Mouse (Mus musculus) adrenal gland, adult 8-10 months (tissue): ENCODE data around the gene Ttc28. TPM values are rescaled to one million over a fixed set of nuclear protein-coding genes. Genes with fewer than 3 reads are reported as not detected.

Experiments
- DNase-seq: peaks from one replicate; pipeline ENCODE4 v3.0.0; 2022
- total RNA-seq, 4 experiments: library from RNA; stranded (reverse); gene quantifications; 2 replicates each; pipeline ENCODE4 v1.2.4; 2022

Gene Ttc28
- total RNA-seq, 4 experiments from 2014 or later = 21.2 to 36.3 (median 29.8) TPM

DNA sequence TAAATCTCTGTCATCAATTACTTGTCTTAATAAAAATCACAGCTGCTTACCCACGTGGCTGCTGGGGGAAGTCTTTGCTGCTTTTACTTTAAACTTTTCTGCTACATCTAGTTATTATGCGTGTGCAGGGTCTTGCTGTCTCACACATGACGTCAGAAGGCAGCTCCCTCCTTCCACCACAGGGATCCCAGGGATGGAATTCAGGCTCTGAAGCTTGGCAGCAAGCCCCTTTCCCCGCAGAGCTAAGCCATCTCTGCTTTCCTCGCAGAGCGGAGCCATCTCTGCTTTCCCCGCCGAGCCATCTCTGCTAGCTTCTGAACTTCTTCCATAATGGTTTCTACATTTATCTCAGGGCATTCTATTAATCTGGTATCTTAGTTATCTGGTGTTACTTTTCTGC, 128.3 kb downstream of the Ttc28 start:
- DNase-seq = no peak

- DNase-seq = no peak
Measured at GRCm38 (mm10) chr5:111008431-111008830, 128.8 kb downstream of the Ttc28 start.

DNA sequence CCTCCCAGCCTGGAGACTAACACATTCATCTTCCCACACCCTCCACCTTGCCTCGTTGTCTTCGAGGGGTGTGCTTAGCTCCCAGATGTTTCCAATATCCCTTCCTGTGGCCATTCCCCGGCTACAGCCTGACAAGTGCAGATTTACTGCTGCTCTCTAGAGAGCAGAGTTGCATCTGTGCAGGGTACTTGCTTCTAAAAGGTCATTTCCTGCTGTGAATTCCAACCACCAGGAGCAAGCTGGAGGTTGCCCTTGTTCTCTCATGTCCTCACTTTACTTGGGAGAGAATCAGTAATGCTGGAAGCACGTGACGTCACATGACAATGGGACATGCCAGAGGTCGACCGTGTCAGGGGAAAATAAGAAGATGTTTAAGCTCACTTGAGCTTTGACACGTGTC, 131.7 kb downstream of the Ttc28 start:
- peak; percentile 11 for DNase-seq

- DNase-seq = no peak
Measured at GRCm38 (mm10) chr5:111012064-111012463, 132.5 kb downstream of the Ttc28 start.

DNA sequence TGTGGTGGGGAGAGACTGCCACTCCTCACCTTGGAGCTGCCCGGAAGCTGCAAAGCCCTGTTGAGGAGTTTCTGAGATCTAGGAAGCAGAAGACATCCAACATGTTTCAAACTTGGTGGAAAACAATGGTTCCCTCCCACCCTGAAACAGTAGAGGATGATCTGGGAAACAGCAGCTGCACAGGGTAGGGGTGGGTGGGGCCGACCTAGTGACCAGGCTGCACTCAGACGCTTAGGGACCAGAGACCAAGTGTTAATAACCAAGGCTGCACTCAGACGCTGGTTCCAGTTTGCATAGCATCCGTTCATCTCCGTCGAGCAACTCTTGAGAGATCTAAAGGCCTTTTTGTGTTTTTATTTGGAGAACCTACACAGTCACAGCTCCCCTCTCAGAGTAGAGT, 133.0 kb downstream of the Ttc28 start:
- DNase-seq = no peak

DNA sequence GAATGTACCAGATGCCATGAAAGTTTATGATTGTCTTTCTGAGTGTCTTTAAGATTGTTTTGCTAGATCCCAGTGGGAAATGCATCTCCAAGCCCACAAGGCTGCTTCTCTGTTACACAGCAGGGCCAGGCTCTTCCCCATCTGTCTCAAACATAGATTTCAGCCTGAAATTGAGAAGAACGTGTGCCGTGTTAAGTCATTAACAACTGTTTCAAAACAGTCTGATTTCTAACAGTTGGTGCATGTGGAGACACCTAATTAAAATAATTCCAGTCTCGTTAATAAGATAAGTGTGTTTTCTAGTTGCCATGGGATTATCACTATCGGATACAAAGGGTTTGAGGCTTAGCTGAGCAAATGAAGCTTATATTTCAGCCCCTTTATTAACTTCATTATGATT, 135.4 kb downstream of the Ttc28 start:
- no peak for DNase-seq

- DNase-seq = no peak
Measured at GRCm38 (mm10) chr5:111017319-111017718, 137.7 kb downstream of the Ttc28 start.

DNA sequence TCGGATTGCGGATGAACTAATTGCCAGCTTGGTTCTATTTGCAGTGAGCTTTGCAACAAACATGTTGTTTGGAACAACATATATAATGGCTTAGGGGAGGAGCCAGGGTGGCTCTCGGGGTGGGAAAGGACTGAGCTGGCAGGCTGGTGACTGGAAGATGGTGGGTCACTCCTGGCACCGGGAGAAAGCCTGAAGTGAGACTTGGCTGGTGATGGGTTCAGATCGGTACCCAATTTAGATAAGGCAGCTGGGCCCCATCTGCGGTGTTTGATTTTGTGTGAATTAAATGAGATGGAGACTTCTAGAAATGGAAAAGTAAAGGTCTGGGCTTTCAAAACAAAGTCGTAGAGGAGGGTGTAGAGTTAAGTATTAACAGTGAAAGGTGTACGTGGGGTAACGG, 142.7 kb downstream of the Ttc28 start:
- no peak for DNase-seq

DNA sequence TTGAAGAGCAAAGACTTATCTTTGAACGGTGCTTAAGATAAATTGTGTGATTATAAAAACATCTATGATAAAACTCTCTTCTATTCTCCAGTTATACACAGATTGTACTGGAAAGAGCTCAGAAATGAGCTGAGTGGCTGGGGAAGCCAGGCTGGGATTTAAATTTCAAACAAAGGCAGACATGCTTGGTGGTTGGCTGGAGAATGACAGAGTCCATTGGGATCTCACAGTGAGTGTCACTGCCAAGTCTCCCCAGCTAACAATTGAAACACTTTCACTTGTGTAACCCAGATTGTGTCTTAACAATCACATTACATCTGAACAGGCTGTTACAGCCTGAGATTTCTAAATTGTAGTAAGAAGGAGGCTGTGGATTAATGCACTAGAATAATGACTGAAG, 143.3 kb downstream of the Ttc28 start:
- DNase-seq = no peak

DNA sequence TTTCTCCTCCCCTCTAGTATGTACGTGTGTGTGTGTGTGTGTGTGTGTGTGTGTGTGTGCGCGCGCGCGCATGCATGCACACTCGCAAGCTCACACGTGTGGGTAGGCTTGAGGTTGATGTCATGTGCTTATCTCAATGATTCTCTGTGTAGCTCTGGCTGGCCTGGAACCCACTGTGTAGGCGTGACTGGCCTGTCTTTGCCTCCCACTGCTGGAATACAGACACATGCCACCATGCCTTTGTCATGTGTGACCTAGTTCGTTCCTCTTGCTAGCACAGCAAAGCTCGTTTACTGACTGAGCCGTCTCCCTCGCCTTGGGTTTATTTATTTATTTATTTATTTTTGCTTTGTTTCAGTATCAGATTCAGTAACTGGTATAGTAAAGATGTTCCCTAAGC, 145.0 kb downstream of the Ttc28 start:
- no peak for DNase-seq

GRCm38 (mm10) chr5:111025476-111025875, 145.9 kb downstream of the Ttc28 start:
- DNase-seq = no peak

DNA sequence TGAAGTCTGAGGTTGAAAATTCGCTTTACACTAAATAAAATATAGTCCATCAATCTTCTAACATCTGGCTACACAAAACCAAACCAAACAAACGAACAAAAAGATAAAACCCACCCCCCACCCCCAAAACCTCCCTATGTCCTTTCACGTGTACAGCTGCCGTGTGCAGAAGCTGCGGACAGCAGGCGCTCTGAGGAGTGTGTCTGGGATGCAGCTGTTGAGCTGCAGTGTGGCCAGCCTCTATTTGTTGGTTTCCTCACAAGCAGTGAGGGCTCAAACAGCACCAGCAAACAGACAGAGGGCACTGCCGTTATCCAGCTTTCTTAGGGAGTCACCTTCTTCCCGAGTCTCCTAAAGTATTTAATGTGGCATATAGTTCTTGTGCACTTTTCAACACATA, 146.6 kb downstream of the Ttc28 start:
- no peak for DNase-seq

GRCm38 (mm10) chr5:111028340-111028739, 148.7 kb downstream of the Ttc28 start:
- DNase-seq = no peak

DNA sequence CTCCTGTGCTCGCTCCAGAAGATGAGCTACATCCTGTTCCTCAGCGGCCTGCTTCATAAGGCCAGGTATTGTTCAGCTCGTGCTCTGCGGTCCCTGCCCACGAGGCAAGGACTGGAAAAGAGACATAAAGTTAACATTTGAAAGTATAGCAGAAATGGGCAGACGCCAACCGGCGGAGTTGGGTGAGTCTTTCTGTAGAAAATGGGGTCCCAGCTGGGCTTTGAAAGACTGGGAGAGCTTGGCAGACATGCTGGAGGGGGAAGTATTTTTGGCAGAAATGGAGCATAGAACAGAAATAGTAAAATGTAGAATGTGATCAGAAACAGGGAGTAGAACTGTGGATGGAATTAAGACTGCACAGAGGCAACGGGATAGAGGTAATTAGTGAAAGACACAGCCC, 149.3 kb downstream of the Ttc28 start:
- no peak for DNase-seq

GRCm38 (mm10) chr5:111032687-111033295, 153.2 kb downstream of the Ttc28 start:
- DNase-seq = no peak

DNA sequence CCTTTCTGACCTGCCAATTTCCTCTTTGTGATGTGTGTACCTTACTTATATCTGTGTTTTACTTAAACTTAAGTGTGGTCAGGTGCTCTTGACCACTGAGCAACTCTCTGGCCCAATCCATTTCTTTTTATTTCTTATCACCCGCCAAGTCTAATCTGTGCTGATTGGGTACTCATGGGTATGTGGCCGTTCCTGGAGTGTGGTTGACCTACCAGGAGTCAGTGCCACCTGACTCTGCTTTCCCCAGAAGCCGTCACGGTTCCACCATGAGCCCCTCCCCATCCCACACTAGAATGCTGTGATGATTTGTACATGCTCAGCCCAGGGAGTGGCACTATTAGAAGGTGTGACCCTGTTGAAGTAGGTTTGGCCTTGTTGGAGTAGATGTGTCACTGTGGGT, 153.9 kb downstream of the Ttc28 start:
- DNase-seq = no peak

DNA sequence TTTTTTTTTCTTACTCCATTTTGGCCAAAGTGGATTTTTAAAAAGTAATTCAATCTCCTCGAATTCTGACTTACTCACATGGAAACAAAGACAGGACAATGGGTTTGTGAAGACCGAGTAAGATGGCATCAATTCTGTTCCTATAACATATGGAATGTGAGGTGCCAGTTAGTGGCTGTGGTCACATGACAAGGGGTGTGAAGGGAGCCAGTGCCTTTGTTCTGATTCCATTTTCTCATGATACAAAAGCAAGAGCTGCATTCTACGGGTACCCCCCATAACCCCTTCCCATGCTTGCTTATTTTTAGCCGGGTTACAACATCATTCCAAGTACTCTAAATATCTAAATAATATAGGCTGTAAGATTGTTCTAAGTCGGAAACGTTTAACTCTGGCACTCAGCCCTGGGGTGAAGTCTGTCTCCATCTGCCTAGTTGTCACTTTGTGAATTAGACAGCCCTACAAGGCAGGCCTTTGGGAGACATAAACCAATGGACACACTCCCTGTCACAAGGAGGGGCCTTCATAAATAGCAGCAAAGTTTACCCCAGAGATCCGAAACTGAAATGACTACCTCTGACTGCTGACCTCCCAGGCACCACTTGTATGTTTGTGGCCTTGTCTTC, 157.6 kb downstream of the Ttc28 start:
- DNase-seq = no peak

- DNase-seq = no peak
Measured at GRCm38 (mm10) chr5:111039771-111040170, 160.2 kb downstream of the Ttc28 start.

GRCm38 (mm10) chr5:111041952-111042351, 162.3 kb downstream of the Ttc28 start:
- DNase-seq = no peak

- no peak for DNase-seq
Measured at GRCm38 (mm10) chr5:111044193-111044592, 164.6 kb downstream of the Ttc28 start.

DNA sequence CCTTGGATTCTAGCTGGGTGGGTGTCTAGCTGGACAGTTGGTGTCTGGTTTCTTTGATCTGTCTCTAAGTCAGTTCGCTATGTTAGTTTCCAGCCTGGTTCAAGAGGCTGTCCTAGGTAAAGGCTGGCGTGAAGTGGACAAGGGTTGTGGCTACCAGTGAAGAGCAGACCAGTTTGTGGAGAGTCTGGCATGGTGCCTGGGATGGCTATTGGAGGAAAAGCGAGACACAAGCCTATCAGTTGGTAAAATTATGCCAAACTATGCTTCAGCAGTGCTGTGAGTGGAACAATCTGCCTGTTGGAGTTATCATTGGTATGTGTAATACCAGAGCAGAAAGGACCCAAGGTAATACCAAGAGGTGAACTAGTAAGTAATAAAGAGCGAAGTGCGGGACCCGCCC, 166.8 kb downstream of the Ttc28 start:
- no peak for DNase-seq

DNA sequence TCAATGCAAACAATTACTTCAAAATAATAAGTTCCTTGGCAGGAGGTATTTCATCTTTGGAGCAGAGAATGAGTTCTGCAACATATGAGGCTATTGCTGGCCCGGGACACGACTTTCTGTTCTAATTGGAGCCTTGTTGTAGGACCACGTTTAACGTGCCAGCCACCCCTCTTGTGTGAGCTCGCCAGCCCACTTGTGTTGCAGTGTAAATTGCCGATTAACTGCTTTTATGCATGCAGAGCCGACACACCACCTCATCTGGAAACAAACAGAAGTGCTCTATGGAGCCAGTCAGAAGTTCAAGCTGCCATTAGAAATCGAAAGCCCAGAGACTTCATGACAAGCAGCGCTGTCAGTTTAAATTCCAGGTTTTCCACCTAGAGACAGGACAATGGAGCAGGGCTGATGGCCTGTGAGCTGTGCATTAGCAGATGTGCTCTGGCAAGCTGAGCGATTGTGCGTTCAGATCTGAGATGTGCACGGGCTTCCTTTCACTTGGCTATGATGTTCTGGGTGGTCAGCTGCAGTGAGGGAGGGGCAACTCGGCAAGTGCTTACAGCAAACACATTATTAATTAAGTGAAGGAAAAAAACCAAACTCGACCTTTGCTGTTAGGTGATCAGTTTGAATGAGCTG, 167.4 kb downstream of the Ttc28 start:
- no peak for DNase-seq

- DNase-seq = no peak
Measured at GRCm38 (mm10) chr5:111048036-111048435, 168.4 kb downstream of the Ttc28 start.

GRCm38 (mm10) chr5:111049584-111049983, 170.0 kb downstream of the Ttc28 start:
- no peak for DNase-seq
